Mouse (Mus musculus): ENCODE results near the gene Lpcat2b.

GRCm38 (mm10) chr5:107466501-107466900 is 35.2 kb downstream of the Lpcat2b start:
- no peak for TF ChIP-seq CTCF (IDR thresholded peaks at IDR 0.05; ENCODE audit: control insufficient read depth, insufficient read depth, insufficient read length)
- no peak for TF ChIP-seq MAX (IDR thresholded peaks at IDR 0.05)
- TF ChIP-seq USF1 (IDR thresholded peaks at IDR 0.05; ENCODE audit: low read depth), result no peak
- no peak for TF ChIP-seq FOSL1 (IDR thresholded peaks at IDR 0.05; ENCODE audit: insufficient read depth, low read length, poor library complexity, severe bottlenecking)
- no peak for TF ChIP-seq MYOG (IDR thresholded peaks at IDR 0.05; ENCODE audit: control insufficient read depth, extremely low read depth, insufficient read length)
- no peak for TF ChIP-seq MYOD1 (IDR thresholded peaks at IDR 0.05; ENCODE audit: control insufficient read depth, insufficient read length, low read depth)

Measured in C2C12 (cell line).